Mouse (Mus musculus) liver, embryonic 14.5 days (tissue): ENCODE measurements around the gene Rps9. TPM values are rescaled to one million over a fixed set of nuclear protein-coding genes. Genes with fewer than 3 reads are reported as not detected.

ENCODE experiments used
- ATAC-seq: fragments of 200-750 bp; cut with Nextera tagmentation; 2 replicates; pipeline ENCODE4 v1.8.0; 2017; ENCODE audit warnings: moderate number of reproducible peaks, mild to moderate bottlenecking, moderate library complexity; ENCODE audit not compliant: insufficient read depth
- DNase-seq, 3 experiments: peaks; one replicate each; pipeline ENCODE4 v3.0.0-alpha.2; 2012 to 2013; ENCODE audit warnings: low read depth in 3 of 3, low spot score in 3 of 3
- H3K27ac ChIP-seq: fragments of 300-500 bp; sonication (generic); 2 replicates; pipeline ENCODE4 v1.5.1; 2014; ENCODE audit warnings: moderate library complexity, mild to moderate bottlenecking, control low read depth, inconsistent platforms
- H3K27me3 ChIP-seq: fragments of 300-500 bp; sonication (generic); 2 replicates; pipeline ENCODE4 v1.6.1; 2014; ENCODE audit warnings: mild to moderate bottlenecking, low read length, moderate library complexity; ENCODE audit not compliant: control insufficient read depth, insufficient read depth
- H3K36me3 ChIP-seq: fragments of 300-500 bp; sonication (generic); replicated peaks from 2 replicates; pipeline ENCODE4 v1.6.1; 2014; ENCODE audit warnings: low read depth; ENCODE audit not compliant: control insufficient read depth, insufficient read depth
- H3K4me1 ChIP-seq, 2 experiments: fragments of 200-500 bp in 1 of 2; fragments of 300-500 bp in 1 of 2; sonication (generic) in 1 of 2; replicated peaks; 2 replicates each; pipeline ENCODE4 v1.6.1; 2012 to 2014; ENCODE audit warnings: antibody characterized with exemption in 1 of 2, inconsistent platforms in 1 of 2, low read length in 1 of 2; ENCODE audit not compliant: control insufficient read depth in 2 of 2, insufficient read depth in 2 of 2
- H3K4me2 ChIP-seq: fragments of 300-500 bp; sonication (generic); 2 replicates; pipeline ENCODE4 v1.6.1; 2014; ENCODE audit warnings: low read depth, mild to moderate bottlenecking, control low read depth, moderate library complexity
- H3K4me3 ChIP-seq, 2 experiments: fragments of 200-500 bp in 1 of 2; fragments of 300-500 bp in 1 of 2; sonication (generic) in 1 of 2; 2 replicates each; pipeline ENCODE4 v1.5.1; 2012 to 2014; ENCODE audit warnings: low read depth in 2 of 2, low read length in 2 of 2, mild to moderate bottlenecking in 2 of 2, control low read depth in 1 of 2, inconsistent platforms in 1 of 2, moderate library complexity in 1 of 2; ENCODE audit not compliant: insufficient read depth in 1 of 2
- H3K9ac ChIP-seq: fragments of 300-500 bp; sonication (generic); replicated peaks from 2 replicates; pipeline ENCODE4 v1.6.1; 2014; ENCODE audit warnings: mild to moderate bottlenecking, control low read depth, moderate library complexity
- H3K9me3 ChIP-seq: fragments of 300-500 bp; sonication (generic); 2 replicates; pipeline ENCODE4 v1.6.1; 2016; ENCODE audit warnings: low read length, mixed read lengths; ENCODE audit not compliant: control insufficient read depth
- CTCF ChIP-seq: IDR thresholded peaks from 2 replicates; pipeline ENCODE4 v1.5.1; 2016; ENCODE audit warnings: antibody characterized with exemption, low read depth, control low read depth
- EP300 ChIP-seq: IDR thresholded peaks from 2 replicates; pipeline ENCODE4 v1.6.1; 2016; ENCODE audit warnings: antibody characterized with exemption, low read depth
- WGBS: fragments of 180-500 bp; shearing (Covaris S2); extraction: QIAGEN DNeasy Blood & Tissue Kit; methylation state at CpG from one replicate; pipeline ENCODE4 v1.1.7; 2014; ENCODE audit not compliant: insufficient replicate concordance; 5-methylcytosine and 5-hydroxymethylcytosine counted together
- polyA plus RNA-seq, 2 experiments: library from polyadenylated mRNA; depleted of rRNA in 1 of 2; stranded (reverse) in 1 of 2; unstranded in 1 of 2; fragments of >200 nt; fragmentation: Nextera tagmentation in 1 of 2; extraction: Ambion mirVana in 1 of 2; gene quantifications; 2 replicates each; pipeline versions ENCODE4 v1.2.1 to v1.2.3; 2012 to 2014

The Rps9 gene
- polyA plus RNA-seq, 2 experiments: 960 to 1,914 TPM

DNA sequence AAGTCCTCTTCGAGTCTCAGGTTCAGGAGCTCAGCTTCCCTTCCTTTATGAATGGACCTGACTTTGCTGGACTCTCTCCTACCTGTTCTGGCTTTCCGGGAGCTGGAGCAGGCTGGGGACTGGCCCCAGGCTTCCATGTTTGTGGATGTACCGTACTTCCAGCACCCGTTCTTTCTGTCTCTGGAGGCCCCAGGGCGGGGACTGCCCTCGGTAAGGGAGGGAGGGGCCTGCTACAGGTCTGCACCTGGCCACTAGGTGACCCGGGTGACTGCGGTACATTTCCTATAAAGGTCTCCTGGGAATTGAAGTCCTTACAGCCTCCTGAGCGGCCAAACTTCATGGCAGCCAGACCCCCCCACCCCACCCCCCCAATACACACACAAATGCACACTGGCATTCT lies 26.5 kb upstream of the Rps9 start, which contains the start of gene Tmc4:
Gene Tmc4, minus strand, starts transcription at position 212 of the 400 bp plus-strand sequence.
- ATAC-seq: no peak
- no peak within 1 kb of the TSS for H3K9ac ChIP-seq
- no peaks in the 10 kb centered on the region for H3K36me3 ChIP-seq

DNA sequence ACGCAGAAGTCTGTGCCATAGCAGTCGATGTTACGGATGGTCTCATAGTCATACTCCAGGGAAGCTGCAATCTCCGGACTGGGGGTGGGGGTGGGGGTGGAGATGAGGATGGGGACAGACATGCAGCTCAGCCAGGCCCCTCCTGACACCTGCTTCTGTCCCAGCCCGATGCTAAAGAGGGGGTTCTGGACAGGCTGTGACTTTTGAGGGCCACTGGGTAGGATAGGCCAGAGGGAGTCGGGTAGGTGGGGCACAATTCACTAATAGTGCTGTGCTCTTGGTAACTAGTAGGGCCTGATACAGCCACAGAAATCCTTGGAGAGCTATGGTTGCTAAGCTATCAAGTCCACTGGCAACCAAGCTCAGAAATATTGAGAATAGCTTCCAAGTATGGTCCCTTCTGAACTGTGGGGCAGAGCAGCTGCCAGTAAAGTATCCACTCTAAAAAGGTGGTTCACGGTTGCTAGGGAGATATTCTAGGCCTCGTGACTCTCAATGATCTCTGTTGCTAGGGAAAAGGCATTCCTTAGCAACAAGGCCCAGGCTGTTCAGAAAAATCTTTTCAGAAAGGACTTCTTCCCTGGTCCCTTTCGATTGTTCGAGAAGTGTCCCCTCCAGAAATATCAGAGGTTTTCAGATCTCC lies 19.8 kb upstream of the Rps9 start:
- Histone ChIP-seq H3K4me2 (no peak overlapping the region), H3K9ac (no peak overlapping the region), H3K27ac (no peak overlapping the region), H3K4me1 (no peaks in the 10 kb centered on the region), H3K36me3 (no peaks in the 10 kb centered on the region), H3K27me3 (no peaks in the 10 kb centered on the region), H3K9me3 (no peaks in the 10 kb centered on the region), H3K4me3 (no peak overlapping the region)
- 74% methylated on average over 10 of the region's 10 CpGs for WGBS
- TF ChIP-seq EP300 (no peak), CTCF (no peak)
- ATAC-seq (no peak), DNase-seq (no peak)

More for the DNA sequence above, 26.5 kb upstream of the Rps9 start, which contains the start of gene Tmc4:
- 62% methylated on average over 9 of the region's 9 CpGs for WGBS
- Histone ChIP-seq H3K27me3 (no peaks in the 10 kb centered on the region), H3K4me1 (no peaks in the 10 kb centered on the region), H3K27ac (no peak within 1 kb of the TSS), H3K9me3 (no peaks in the 10 kb centered on the region), H3K4me2 (no peak within 1 kb of the TSS), H3K4me3 (no peak within 1 kb of the TSS)
- TF ChIP-seq EP300 (no peak), CTCF (no peak)
- DNase-seq: no peak

DNA sequence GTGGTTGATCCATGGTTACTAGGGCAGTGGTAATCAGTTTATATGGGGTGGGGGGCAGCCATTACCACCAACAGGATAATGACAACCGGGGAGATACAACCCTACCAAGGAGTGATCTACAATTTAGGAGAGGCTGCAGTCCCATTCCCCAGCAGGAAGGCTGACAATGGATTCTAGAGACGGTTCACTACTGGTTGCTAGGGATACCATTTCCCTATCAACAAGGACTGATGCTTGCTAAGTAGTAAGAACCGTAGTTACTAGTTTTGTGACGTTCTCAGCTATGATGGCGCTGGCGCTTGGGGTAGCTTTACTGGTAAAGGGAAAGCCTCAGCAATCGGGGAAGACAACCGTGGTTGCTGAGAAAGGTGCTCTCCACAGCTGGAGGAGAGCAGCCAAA lies 19.1 kb upstream of the Rps9 start:
- no peaks in the 10 kb centered on the region for H3K4me1 ChIP-seq
- H3K36me3 ChIP-seq: no peaks in the 10 kb centered on the region
- 83% methylated on average over 8 of the region's 8 CpGs for WGBS
- DNase-seq (no peak), ATAC-seq (no peak)
- no peak overlapping the region for H3K27ac ChIP-seq
- no peaks in the 10 kb centered on the region for H3K27me3 ChIP-seq
- H3K9ac ChIP-seq: no peak overlapping the region
- no peak overlapping the region for H3K4me3 ChIP-seq
- H3K9me3 ChIP-seq: no peaks in the 10 kb centered on the region
- H3K4me2 ChIP-seq: no peak overlapping the region
- TF ChIP-seq CTCF (no peak), EP300 (no peak)

DNA sequence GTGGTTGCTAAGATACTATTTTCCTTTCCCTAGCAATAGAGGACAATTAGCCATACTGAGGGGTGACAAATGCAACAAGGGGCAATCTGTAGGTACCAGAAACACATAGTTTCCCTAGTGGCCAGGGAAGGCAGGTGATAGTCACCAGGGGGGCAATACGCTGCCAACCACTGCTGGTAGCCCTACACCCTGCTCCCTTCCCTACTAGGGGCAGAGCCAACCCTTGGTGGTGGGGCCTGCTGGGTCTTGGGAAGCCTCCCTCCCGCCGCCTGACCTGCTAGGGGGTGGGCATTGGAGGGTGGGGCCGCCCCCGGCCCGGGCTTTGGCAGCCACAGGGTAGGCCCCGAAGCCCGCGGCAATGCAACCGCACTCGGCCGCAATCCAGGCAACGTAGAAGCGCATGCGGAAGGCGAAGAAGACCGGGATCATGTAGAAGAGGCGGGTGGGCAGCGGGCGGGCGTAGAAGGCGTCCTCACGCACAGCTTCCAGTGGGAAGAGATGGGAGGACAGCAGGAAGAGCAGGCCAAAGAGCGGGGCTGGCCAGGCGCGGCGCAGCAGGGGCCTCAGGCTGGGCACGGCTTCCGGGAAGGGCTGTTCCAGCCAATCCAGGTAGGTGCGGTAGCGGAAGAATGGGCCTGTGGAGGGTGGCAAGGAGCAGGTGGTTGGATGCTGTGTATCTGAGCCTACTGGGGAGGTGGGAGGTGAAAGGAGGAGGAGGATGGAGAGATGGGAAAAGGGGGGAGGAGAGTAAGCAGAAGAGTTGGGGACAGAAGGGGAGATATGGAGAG lies 18.2 kb upstream of the Rps9 start:
- H3K36me3 ChIP-seq: no peaks in the 10 kb centered on the region
- TF ChIP-seq EP300 (no peak), CTCF (no peak)
- no peak for DNase-seq
- no peaks in the 10 kb centered on the region for H3K27me3 ChIP-seq
- H3K4me3 ChIP-seq: no peak overlapping the region
- no peaks in the 10 kb centered on the region for H3K4me1 ChIP-seq
- no peak overlapping the region for H3K9ac ChIP-seq
- WGBS: 82% methylated on average over 31 of the region's 31 CpGs
- H3K4me2 ChIP-seq: no peak overlapping the region
- no peaks in the 10 kb centered on the region for H3K9me3 ChIP-seq
- ATAC-seq: no peak
- H3K27ac ChIP-seq: no peak overlapping the region

DNA sequence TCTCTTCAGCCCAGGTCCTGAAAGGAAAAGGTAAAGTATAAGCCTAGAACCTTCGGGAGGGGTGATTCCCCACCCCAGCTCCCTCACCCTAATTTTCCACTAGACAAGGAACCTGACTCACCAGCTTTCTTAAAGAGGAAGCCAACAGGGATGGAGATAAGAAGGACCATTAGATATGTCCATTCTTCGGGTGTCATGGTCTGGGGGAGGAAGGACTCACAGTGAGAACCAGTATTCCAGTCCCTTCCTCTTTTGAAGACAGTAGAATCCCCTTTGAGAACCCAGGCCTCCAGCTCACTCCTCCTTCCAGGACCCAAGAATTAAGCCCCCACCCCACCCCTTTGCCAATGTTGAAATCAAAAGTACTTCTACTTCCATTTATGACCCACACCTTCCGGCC lies 11.9 kb upstream of the Rps9 start:
- H3K36me3 ChIP-seq: no peaks in the 10 kb centered on the region
- no peak overlapping the region for H3K27ac ChIP-seq
- H3K4me3 ChIP-seq: peak overlapping the region; percentile 77 to 88
- H3K27me3 ChIP-seq: no peaks in the 10 kb centered on the region
- H3K9me3 ChIP-seq: no peaks in the 10 kb centered on the region
- H3K9ac ChIP-seq: peak overlapping the region; percentile 81; the same call in 1 of the 2 replicates
- ATAC-seq: no peak
- peak overlapping the region; percentile 95 for H3K4me2 ChIP-seq
- TF ChIP-seq EP300 (no peak), CTCF (no peak)
- DNase-seq: no peak
- 8% methylated on average over 3 of the region's 3 CpGs for WGBS
- peaks cover 4 to 11% of the 10 kb centered on the region in 2 experiments; a peak in 3 of 4 replicates for H3K4me1 ChIP-seq
